Mouse (Mus musculus): ENCODE data around the gene Myh10. TPM values are rescaled to one million over a fixed set of nuclear protein-coding genes. Genes with fewer than 3 reads are reported as not detected.

Gene Myh10
- total and polyA plus RNA-seq, 3 experiments: 0.38 to 2.7 (median 0.62) TPM

DNA sequence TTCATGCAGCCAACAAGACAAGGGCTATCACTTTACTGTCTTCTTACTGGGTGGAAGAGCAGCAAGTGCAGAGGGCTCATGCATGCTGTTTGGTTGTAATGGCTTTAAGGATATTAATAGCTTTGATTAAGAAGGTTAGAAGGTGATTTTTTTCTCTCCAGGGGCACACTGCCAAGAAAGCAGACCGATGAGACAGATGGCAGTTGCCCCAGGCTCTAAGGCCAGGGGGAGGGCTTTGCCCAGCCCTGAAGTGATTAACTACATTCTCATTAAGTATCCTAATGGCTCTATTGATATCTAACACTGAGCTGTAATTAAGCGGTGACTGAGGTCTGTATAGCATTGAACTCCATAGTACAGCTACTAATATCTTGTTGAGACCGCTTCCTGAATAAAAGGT, 73.3 kb downstream of the Myh10 start:
- Histone ChIP-seq H3K27me3 (replicated peaks) (no peaks in the 10 kb centered on the region), H3K79me2 (replicated peaks; ENCODE audit: control insufficient read depth, extremely low read depth, insufficient read depth, poor library complexity, severe bottlenecking) (no peaks in the 10 kb centered on the region), H3K9me3 (replicated peaks; ENCODE audit: low read length) (no peaks in the 10 kb centered on the region), H3K4me3 (replicated peaks in 1 of 3; ENCODE audit: low read depth in 2 of 3, low read length in 2 of 3, poor library complexity in 1 of 3) (no peak overlapping the region), H3K4me1 (ENCODE audit: control insufficient read depth in 1 of 2, insufficient read depth in 2 of 2) (peaks cover 0 to 2% of the 10 kb centered on the region in 2 experiments; a peak in 1 of 4 replicates), H3K36me3 (replicated peaks in 1 of 2; ENCODE audit: control insufficient read depth in 1 of 2, insufficient read depth in 1 of 2, low read length in 1 of 2) (no peaks in the 10 kb centered on the region), H3K9ac (ENCODE audit: insufficient read depth, low read depth) (no peak overlapping the region), H3K4me2 (ENCODE audit: insufficient read depth, low read depth, poor library complexity, severe bottlenecking) (no peak overlapping the region), H3K27ac (ENCODE audit: insufficient read depth, low read depth) (no peak overlapping the region)
- in situ Hi-C loops (cut with MboI; ENCODE audit: low pct_ligation_motif_present, low pct_unique_long_range_greater_than_20kb, low sequenced_read_pairs): no loop called here
- no peak for TF ChIP-seq HCFC1 (IDR thresholded peaks at IDR 0.05; ENCODE audit: low read depth, low read length)
- TF ChIP-seq RAD21 (IDR thresholded peaks at IDR 0.05; ENCODE audit: low read depth, low read length): no peak
- TF ChIP-seq MEF2A (IDR thresholded peaks at IDR 0.05; ENCODE audit: borderline replicate concordance, low read depth, low read length): no peak
- TF ChIP-seq MAX (IDR thresholded peaks at IDR 0.05; ENCODE audit: low read length): no peak
- TF ChIP-seq ETS1 (conservative IDR thresholded peaks at IDR 0.05; ENCODE audit: low read depth, low read length): no peak
- TF ChIP-seq E2F4 (IDR thresholded peaks at IDR 0.05; ENCODE audit: insufficient replicate concordance, low read depth, low read length): no peak
- TF ChIP-seq MXI1 (IDR thresholded peaks at IDR 0.05; ENCODE audit: low read depth, low read length): no peak
- dilution Hi-C loops (cut with MboI; ENCODE audit: extremely low pct_ligation_motif_present, extremely low pct_unique_long_range_greater_than_20kb, low sequenced_read_pairs): no loop called here
- DNase-seq (ENCODE audit: extremely low read depth): no peak

DNA sequence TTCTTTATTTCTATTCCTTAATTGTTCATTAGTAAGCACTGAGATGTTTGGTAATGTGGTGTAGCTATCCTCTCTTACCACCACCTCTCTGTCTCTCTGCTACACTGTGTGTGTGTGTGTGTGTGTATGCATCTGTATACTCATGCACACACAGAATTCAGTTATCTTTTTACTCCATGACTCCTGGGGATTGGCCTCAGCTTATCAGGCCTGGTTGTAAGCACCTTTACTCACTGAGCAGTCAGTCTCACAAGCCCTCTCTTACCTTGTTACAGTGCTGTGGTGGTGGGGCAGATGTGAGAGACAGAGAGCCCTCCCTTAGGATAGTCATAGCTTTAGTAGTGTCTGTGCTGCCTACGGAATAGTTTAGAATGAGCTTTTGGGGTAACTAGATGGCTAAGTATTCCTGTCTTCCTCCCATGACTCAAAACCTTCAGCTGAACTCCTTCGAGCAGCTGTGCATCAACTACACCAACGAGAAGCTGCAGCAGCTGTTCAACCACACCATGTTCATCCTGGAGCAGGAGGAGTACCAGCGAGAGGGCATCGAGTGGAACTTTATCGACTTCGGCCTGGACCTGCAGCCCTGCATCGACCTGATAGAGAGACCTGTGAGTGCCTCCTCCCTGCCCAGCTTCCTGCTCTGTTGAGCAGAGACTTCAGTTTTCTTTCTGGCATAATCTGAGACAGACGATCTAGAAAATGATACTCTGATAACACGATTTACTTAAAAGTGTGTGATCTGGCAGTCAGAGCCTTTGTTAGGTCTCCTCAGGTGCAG, 76.6 kb downstream of the Myh10 start:
- no peaks in the 10 kb centered on the region for H3K9me3 ChIP-seq (replicated peaks; ENCODE audit: low read length)
- in situ Hi-C loops (cut with MboI; ENCODE audit: low pct_ligation_motif_present, low pct_unique_long_range_greater_than_20kb, low sequenced_read_pairs): no loop called here
- DNase-seq (ENCODE audit: extremely low read depth): no peak
- no peak overlapping the region for H3K4me2 ChIP-seq (ENCODE audit: insufficient read depth, low read depth, poor library complexity, severe bottlenecking)
- dilution Hi-C loops (cut with MboI; ENCODE audit: extremely low pct_ligation_motif_present, extremely low pct_unique_long_range_greater_than_20kb, low sequenced_read_pairs): no loop called here
- no peaks in the 10 kb centered on the region for H3K79me2 ChIP-seq (replicated peaks; ENCODE audit: control insufficient read depth, extremely low read depth, insufficient read depth, poor library complexity, severe bottlenecking)
- no peak overlapping the region for H3K27ac ChIP-seq (ENCODE audit: insufficient read depth, low read depth)
- TF ChIP-seq ZMIZ1 (IDR thresholded peaks at IDR 0.05; ENCODE audit: low read depth, low read length) (no peak), ZC3H11A (IDR thresholded peaks at IDR 0.05; ENCODE audit: low read depth, low read length) (no peak), TCF12 (IDR thresholded peaks at IDR 0.05; ENCODE audit: low read depth, low read length) (no peak), CTCF (conservative IDR thresholded peaks at IDR 0.05 in 1 of 2, IDR thresholded peaks at IDR 0.05 in 1 of 2; ENCODE audit: low read depth in 2 of 2, low read length in 2 of 2) (no peak), ZNF384 (IDR thresholded peaks at IDR 0.05; ENCODE audit: low read depth, low read length) (no peak), RAD21 (IDR thresholded peaks at IDR 0.05; ENCODE audit: low read depth, low read length) (no peak), CHD2 (IDR thresholded peaks at IDR 0.05; ENCODE audit: low read length) (no peak), TBP (conservative IDR thresholded peaks at IDR 0.05; ENCODE audit: low read depth, low read length) (no peak)
- H3K36me3 ChIP-seq (replicated peaks in 1 of 2; ENCODE audit: control insufficient read depth in 1 of 2, insufficient read depth in 1 of 2, low read length in 1 of 2): no peaks in the 10 kb centered on the region
- H3K4me3 ChIP-seq (replicated peaks in 1 of 3; ENCODE audit: low read depth in 2 of 3, low read length in 2 of 3, poor library complexity in 1 of 3): no peak overlapping the region
- peaks cover 3 to 20% of the 10 kb centered on the region in 2 experiments; a peak in 2 of 4 replicates for H3K4me1 ChIP-seq (ENCODE audit: control insufficient read depth in 1 of 2, insufficient read depth in 2 of 2)
- H3K9ac ChIP-seq (ENCODE audit: insufficient read depth, low read depth): no peak overlapping the region
- H3K27me3 ChIP-seq (replicated peaks): no peaks in the 10 kb centered on the region
